Mouse (Mus musculus): ENCODE measurements around the gene Cyp3a57.

- TF ChIP-seq CTCF (IDR thresholded peaks at IDR 0.05; ENCODE audit: extremely low read depth, insufficient read depth, low read length) (no peak), POLR2A (IDR thresholded peaks at IDR 0.05; ENCODE audit: extremely low read depth, insufficient read depth, low read length) (no peak)
Measured at GRCm38 (mm10) chr5:145300469-145300868, 44.6 kb upstream of the Cyp3a57 start.

Measured in cortical plate, adult 2 months (tissue).